Mouse (Mus musculus): ENCODE results near the gene Nxf7. TPM values are rescaled to one million over a fixed set of nuclear protein-coding genes. Genes with fewer than 3 reads are reported as not detected.
"Not testable (repeated sequence)": the region's sequence is repeated elsewhere in the genome, so short reads cannot be mapped to it uniquely, and the experiment has no call there.

Nxf7 gene
- polyA plus RNA-seq, 1 experiment from 2014 or later: not detected

DNA sequence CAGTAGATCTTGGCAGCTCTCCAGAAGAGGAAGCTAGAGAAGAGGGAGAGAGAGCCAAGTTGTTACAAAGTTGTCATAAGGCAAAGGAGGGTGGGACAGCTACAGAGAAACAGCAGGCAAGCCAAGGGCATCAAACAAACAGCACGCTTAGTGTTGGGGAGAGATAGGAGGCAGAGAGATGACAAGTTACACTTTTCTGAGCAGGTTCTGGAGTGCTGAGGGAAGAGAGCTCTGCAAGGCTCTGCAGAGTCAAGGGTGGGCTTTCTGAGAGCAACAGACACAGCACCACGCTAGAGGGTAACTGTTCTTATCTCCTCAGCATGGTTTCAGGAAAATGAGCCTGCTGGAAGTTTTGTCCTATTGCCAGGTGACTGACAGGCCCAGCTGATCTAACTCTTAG is 35.7 kb downstream of the Nxf7 start:
- H3K4me3 ChIP-seq (ENCODE audit: low read depth, low read length): no peak overlapping the region
- H3K9me3 ChIP-seq (replicated peaks; ENCODE audit: control insufficient read depth, low read length, poor library complexity, severe bottlenecking): no peaks in the 10 kb centered on the region
- no peak overlapping the region for H3K27ac ChIP-seq (ENCODE audit: low read length)
- no peaks in the 10 kb centered on the region for H3K27me3 ChIP-seq (ENCODE audit: control insufficient read depth, insufficient read depth, low read depth, low read length)
- ATAC-seq: no peak
- no peaks in the 10 kb centered on the region for H3K36me3 ChIP-seq (ENCODE audit: control insufficient read depth, insufficient read depth, low read length)
- H3K9ac ChIP-seq (ENCODE audit: low read depth, low read length): no peak overlapping the region
- no peaks in the 10 kb centered on the region for H3K4me1 ChIP-seq (ENCODE audit: control insufficient read depth, insufficient read depth, low read length)
- WGBS: 47% methylated on average over 2 of the region's 2 CpGs
- no peak overlapping the region for H3K4me2 ChIP-seq (ENCODE audit: low read length)

DNA sequence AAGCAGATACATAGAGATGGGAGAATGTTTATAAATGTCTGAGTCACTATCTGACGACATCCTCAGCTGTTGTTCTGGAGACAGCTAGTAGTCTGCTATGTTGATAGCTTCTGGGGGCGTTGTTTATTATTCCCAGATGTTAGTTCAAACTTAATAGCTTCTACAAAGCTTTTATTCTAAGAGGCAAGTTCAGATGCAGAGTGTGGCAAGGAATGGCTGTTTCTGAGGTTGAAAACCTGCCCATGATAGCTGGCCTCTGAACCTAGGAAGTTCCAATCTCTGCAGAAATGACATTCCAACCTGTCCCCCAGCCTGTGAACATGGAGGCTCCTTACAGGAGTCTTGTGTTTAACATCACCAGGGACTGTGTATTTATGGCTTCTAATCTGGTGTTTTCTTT is 36.9 kb downstream of the Nxf7 start:
- H3K27ac ChIP-seq (ENCODE audit: low read length); H3K4me2 ChIP-seq (ENCODE audit: low read length); ATAC-seq; H3K9me3 ChIP-seq (replicated peaks; ENCODE audit: control insufficient read depth, low read length, poor library complexity, severe bottlenecking); H3K4me3 ChIP-seq (ENCODE audit: low read depth, low read length); H3K36me3 ChIP-seq (ENCODE audit: control insufficient read depth, insufficient read depth, low read length); H3K9ac ChIP-seq (ENCODE audit: low read depth, low read length); H3K27me3 ChIP-seq (ENCODE audit: control insufficient read depth, insufficient read depth, low read depth, low read length); H3K4me1 ChIP-seq (ENCODE audit: control insufficient read depth, insufficient read depth, low read length): not testable (repeated sequence)
- whole genome bisulfite sequencing: 63% methylated on average over 2 of the region's 2 CpGs

DNA sequence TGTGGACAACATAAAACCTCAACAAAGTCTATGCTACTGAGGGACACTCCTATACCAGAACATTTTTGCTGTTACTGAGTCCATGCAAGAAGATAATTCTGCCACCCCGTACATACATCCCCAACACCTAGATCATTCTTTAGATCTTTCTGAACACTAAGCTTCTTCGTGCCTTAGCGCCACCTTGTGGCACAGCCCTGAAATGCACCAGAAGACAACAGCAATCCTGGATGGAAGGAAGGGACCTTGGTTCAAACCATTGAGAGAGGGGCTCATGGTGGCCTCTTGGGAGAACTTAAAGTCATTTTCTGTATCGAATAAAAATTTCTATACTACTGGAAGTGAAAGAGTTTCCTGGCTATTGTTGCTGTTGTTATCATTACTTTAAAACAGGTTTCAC is 37.6 kb downstream of the Nxf7 start:
- H3K4me1 ChIP-seq (ENCODE audit: control insufficient read depth, insufficient read depth, low read length); H3K9me3 ChIP-seq (replicated peaks; ENCODE audit: control insufficient read depth, low read length, poor library complexity, severe bottlenecking); H3K9ac ChIP-seq (ENCODE audit: low read depth, low read length); H3K27me3 ChIP-seq (ENCODE audit: control insufficient read depth, insufficient read depth, low read depth, low read length); H3K4me3 ChIP-seq (ENCODE audit: low read depth, low read length); H3K27ac ChIP-seq (ENCODE audit: low read length); H3K36me3 ChIP-seq (ENCODE audit: control insufficient read depth, insufficient read depth, low read length); H3K4me2 ChIP-seq (ENCODE audit: low read length); ATAC-seq: not testable (repeated sequence)
- whole genome bisulfite sequencing: 23% methylated on average over 2 of the region's 4 CpGs

DNA sequence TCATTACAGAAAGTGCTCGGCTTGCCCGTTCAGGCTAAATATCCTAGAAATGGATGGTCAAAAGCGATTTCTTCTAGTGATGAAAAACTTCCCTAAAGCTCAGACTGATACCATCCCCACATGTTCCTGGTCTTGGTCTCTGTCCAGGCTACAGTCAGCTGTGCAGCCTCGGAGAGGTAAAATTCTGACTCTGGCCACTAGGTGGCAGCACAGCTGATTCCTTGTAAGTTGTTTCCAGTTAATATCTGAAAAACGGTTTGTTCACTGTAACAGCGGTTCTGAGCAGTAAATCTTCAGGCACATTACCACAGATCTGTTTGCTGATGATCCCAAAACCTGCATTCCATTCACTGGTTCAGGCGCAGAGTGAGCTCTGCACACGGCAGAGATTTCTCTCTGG is 38.9 kb downstream of the Nxf7 start:
- H3K27me3 ChIP-seq (ENCODE audit: control insufficient read depth, insufficient read depth, low read depth, low read length); H3K27ac ChIP-seq (ENCODE audit: low read length); H3K9ac ChIP-seq (ENCODE audit: low read depth, low read length); H3K4me1 ChIP-seq (ENCODE audit: control insufficient read depth, insufficient read depth, low read length); H3K4me3 ChIP-seq (ENCODE audit: low read depth, low read length); H3K9me3 ChIP-seq (replicated peaks; ENCODE audit: control insufficient read depth, low read length, poor library complexity, severe bottlenecking); H3K36me3 ChIP-seq (ENCODE audit: control insufficient read depth, insufficient read depth, low read length); ATAC-seq; H3K4me2 ChIP-seq (ENCODE audit: low read length): not testable (repeated sequence)
- WGBS: 29% methylated on average over 8 of the region's 8 CpGs

Other genes with a start within 250 kb of the Nxf7 start
- not detected in 2 replicates for gene Gm5128, start 225.5 kb downstream of the Nxf7 start, polyA plus RNA-seq (2015; fragmentation: Nextera tagmentation; extraction: Ambion mirVana)
- gene Gm7903, start 164.9 kb downstream of the Nxf7 start, polyA plus RNA-seq (2015; fragmentation: Nextera tagmentation; extraction: Ambion mirVana): not detected in 2 replicates
- gene AV320801, start 104.2 kb downstream of the Nxf7 start, polyA plus RNA-seq (2015; fragmentation: Nextera tagmentation; extraction: Ambion mirVana): not detected in 2 replicates
- gene Prame, start 28.9 kb upstream of the Nxf7 start, polyA plus RNA-seq (2015; fragmentation: Nextera tagmentation; extraction: Ambion mirVana): not detected in 2 replicates
- gene Tcp11x2, start 95.0 kb upstream of the Nxf7 start, polyA plus RNA-seq (2015; fragmentation: Nextera tagmentation; extraction: Ambion mirVana): not detected in 2 replicates
- not detected in 2 replicates for gene Tmsb15a, start 126.5 kb upstream of the Nxf7 start, polyA plus RNA-seq (2015; fragmentation: Nextera tagmentation; extraction: Ambion mirVana)
- 13.4 and 13.7 TPM in 2 replicates for gene Armcx5, start 144.0 kb upstream of the Nxf7 start, polyA plus RNA-seq (2015; fragmentation: Nextera tagmentation; extraction: Ambion mirVana)
- gene Gprasp1, start 144.0 kb upstream of the Nxf7 start, polyA plus RNA-seq (2015; fragmentation: Nextera tagmentation; extraction: Ambion mirVana): 298 and 313 TPM in 2 replicates
- 129 and 136 TPM in 2 replicates for gene Bhlhb9, start 198.8 kb upstream of the Nxf7 start, polyA plus RNA-seq (2015; fragmentation: Nextera tagmentation; extraction: Ambion mirVana)
- 261 and 291 TPM in 2 replicates for gene Gprasp2, start 240.3 kb upstream of the Nxf7 start, polyA plus RNA-seq (2015; fragmentation: Nextera tagmentation; extraction: Ambion mirVana)

Measured in midbrain, embryonic 16.5 days (tissue).